Mouse (Mus musculus): ENCODE data around the gene Pa2g4. TPM values are rescaled to one million over a fixed set of nuclear protein-coding genes. Genes with fewer than 3 reads are reported as not detected.
"Not testable (repeated sequence)": the region's sequence is repeated elsewhere in the genome, so short reads cannot be mapped to it uniquely, and the experiment has no call there.

Pa2g4 gene
- total RNA-seq, 2 experiments from 2014 or later = 83.2 to 87.6 TPM

GRCm38 (mm10) chr10:128579731-128580130, 13.9 kb upstream of the Pa2g4 start:
- DNase-seq (ENCODE audit: low spot score in 2 of 2) = no peak

- no peak for DNase-seq (ENCODE audit: low spot score in 2 of 2)
Measured at GRCm38 (mm10) chr10:128579298-128579697, 13.5 kb upstream of the Pa2g4 start.

GRCm38 (mm10) chr10:128578330-128578729, 12.5 kb upstream of the Pa2g4 start:
- no peak for DNase-seq (ENCODE audit: low spot score in 2 of 2)

- DNase-seq (ENCODE audit: low spot score in 2 of 2) = no peak
Measured at GRCm38 (mm10) chr10:128575063-128575462, 9.3 kb upstream of the Pa2g4 start.

- no peak for DNase-seq (ENCODE audit: low spot score in 2 of 2)
Measured at GRCm38 (mm10) chr10:128565206-128565787, 490 bp downstream of the Pa2g4 start.

GRCm38 (mm10) chr10:128563544-128563943, 2.2 kb downstream of the Pa2g4 start:
- DNase-seq (ENCODE audit: low spot score in 2 of 2) = no peak

- DNase-seq (ENCODE audit: low spot score in 2 of 2) = no peak
Measured at GRCm38 (mm10) chr10:128556963-128557362, 8.8 kb downstream of the Pa2g4 start.

- no peak for DNase-seq (ENCODE audit: low spot score in 2 of 2)
Measured at GRCm38 (mm10) chr10:128556286-128556685, 9.5 kb downstream of the Pa2g4 start.

GRCm38 (mm10) chr10:128555567-128555966, 10.2 kb downstream of the Pa2g4 start:
- DNase-seq (ENCODE audit: low spot score in 2 of 2) = not testable (repeated sequence)

- not testable (repeated sequence) for DNase-seq (ENCODE audit: low spot score in 2 of 2)
Measured at GRCm38 (mm10) chr10:128550144-128550823, 15.5 kb downstream of the Pa2g4 start.

GRCm38 (mm10) chr10:128549682-128550057, 16.1 kb downstream of the Pa2g4 start:
- peak; percentile 31 to 48 for DNase-seq (ENCODE audit: low spot score in 2 of 2)

- peak; percentile 88 to 90 for DNase-seq (ENCODE audit: low spot score in 2 of 2)
Measured at GRCm38 (mm10) chr10:128548947-128549681, 16.7 kb downstream of the Pa2g4 start, which contains the start of gene Rpl41. Gene Rpl41, minus strand, starts transcription at chr10:128549305.

- DNase-seq (ENCODE audit: low spot score in 2 of 2) = peak; percentile 28 to 47
Measured at GRCm38 (mm10) chr10:128548051-128548791, 17.6 kb downstream of the Pa2g4 start.

GRCm38 (mm10) chr10:128547361-128548032, 18.3 kb downstream of the Pa2g4 start, which contains the start of gene Zc3h10:
Gene Zc3h10, minus strand, starts transcription at chr10:128547774.
- peak; percentile 90 to 94 for DNase-seq (ENCODE audit: low spot score in 2 of 2)

GRCm38 (mm10) chr10:128546787-128547186, 19.0 kb downstream of the Pa2g4 start:
- DNase-seq (ENCODE audit: low spot score in 2 of 2) = no peak

- no peak for DNase-seq (ENCODE audit: low spot score in 2 of 2)
Measured at GRCm38 (mm10) chr10:128546361-128546760, 19.4 kb downstream of the Pa2g4 start.

GRCm38 (mm10) chr10:128545570-128545898, 20.3 kb downstream of the Pa2g4 start:
- DNase-seq (ENCODE audit: low spot score in 2 of 2) = no peak

- DNase-seq (ENCODE audit: low spot score in 2 of 2) = no peak
Measured at GRCm38 (mm10) chr10:128544674-128545569, 20.9 kb downstream of the Pa2g4 start.

- no peak for DNase-seq (ENCODE audit: low spot score in 2 of 2)
Measured at GRCm38 (mm10) chr10:128544151-128544657, 21.6 kb downstream of the Pa2g4 start.

- DNase-seq (ENCODE audit: low spot score in 2 of 2) = no peak
Measured at GRCm38 (mm10) chr10:128543100-128543499, 22.7 kb downstream of the Pa2g4 start.

All from layer of hippocampus, postnatal 10 days (tissue).